Mouse (Mus musculus): ENCODE measurements around the gene Tmem258. TPM values are rescaled to one million over a fixed set of nuclear protein-coding genes. Genes with fewer than 3 reads are reported as not detected.

The Tmem258 gene
- polyA plus RNA-seq, 1 experiment from 2014 or later = 447 TPM

DNA sequence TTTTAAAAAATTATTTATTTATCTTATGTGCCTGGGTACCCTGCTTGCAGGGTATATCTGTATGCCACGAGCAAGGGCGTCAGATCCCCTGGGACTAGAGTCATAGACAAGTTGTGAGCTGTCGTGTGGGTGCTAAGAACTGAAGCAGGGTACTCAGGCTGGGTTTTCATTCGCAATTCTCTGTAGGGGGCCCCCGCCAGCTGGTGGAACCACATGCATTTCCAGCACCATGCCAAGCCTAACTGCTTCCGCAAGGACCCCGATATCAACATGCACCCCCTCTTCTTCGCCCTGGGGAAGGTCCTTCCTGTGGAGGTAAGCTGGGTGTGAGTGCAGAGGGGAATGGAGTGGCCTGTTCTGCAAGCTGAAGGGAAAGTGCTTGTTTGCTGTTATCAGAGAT lies 17.2 kb upstream of the Tmem258 start:
- Histone ChIP-seq H3K27ac (peak overlapping the region; percentile 19; the same call in 1 of the 2 replicates), H3K36me3 (ENCODE audit: poor library complexity, severe bottlenecking) (peaks cover 67% of the 10 kb centered on the region), H3K4me2 (no peak overlapping the region), H3K4me1 (peaks cover 53% of the 10 kb centered on the region), H3K9me3 (replicated peaks) (no peaks in the 10 kb centered on the region), H3K4me3 (no peak overlapping the region), H3K9ac (0 out of 2 replicates have a peak overlapping the region, but pooled peaks have one; percentile 9), H3K27me3 (no peaks in the 10 kb centered on the region)
- WGBS = 92% methylated on average over 8 of the region's 8 CpGs
- ATAC-seq = no peak

- H3K4me3 ChIP-seq = no peak overlapping the region
- no peaks in the 10 kb centered on the region for H3K9me3 ChIP-seq (replicated peaks)
- WGBS = 63% methylated on average over 10 of the region's 10 CpGs
- H3K27me3 ChIP-seq = no peaks in the 10 kb centered on the region
- ATAC-seq = peak; percentile 54
- peaks cover 49% of the 10 kb centered on the region for H3K4me1 ChIP-seq
- peak overlapping the region; percentile 59 for H3K27ac ChIP-seq
- H3K36me3 ChIP-seq (ENCODE audit: poor library complexity, severe bottlenecking) = peaks cover 84% of the 10 kb centered on the region
- H3K4me2 ChIP-seq = no peak overlapping the region
- H3K9ac ChIP-seq = no peak overlapping the region
Observed at GRCm38 (mm10) chr19:10188281-10188811, 15.5 kb upstream of the Tmem258 start.

DNA sequence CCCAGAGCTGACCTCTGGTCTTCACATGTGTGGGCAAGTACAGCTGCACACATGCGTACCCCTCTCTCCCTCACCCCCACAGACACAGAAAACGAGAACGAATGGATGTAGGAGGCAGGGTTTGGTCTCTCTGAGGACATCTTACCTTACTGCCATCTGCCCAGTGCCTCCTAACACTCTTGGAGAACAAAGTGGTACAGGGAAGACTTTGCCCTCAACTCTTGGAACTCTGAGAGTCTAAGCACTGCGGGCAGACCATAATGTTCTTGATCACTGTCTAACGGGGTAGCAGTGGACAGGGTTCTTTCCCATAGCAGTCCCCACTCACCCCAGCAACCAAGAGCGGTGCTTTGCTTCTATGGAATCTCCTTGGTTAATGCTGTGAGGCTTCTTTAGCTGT lies 14.8 kb upstream of the Tmem258 start:
- peaks cover 90% of the 10 kb centered on the region for H3K36me3 ChIP-seq (ENCODE audit: poor library complexity, severe bottlenecking)

GRCm38 (mm10) chr19:10189940-10190339 lies 13.9 kb upstream of the Tmem258 start:
- Histone ChIP-seq H3K4me3 (no peak overlapping the region), H3K36me3 (ENCODE audit: poor library complexity, severe bottlenecking) (peaks cover 99% of the 10 kb centered on the region), H3K9me3 (replicated peaks) (no peaks in the 10 kb centered on the region), H3K4me2 (no peak overlapping the region), H3K4me1 (peaks cover 39% of the 10 kb centered on the region), H3K27ac (no peak overlapping the region), H3K9ac (no peak overlapping the region), H3K27me3 (no peaks in the 10 kb centered on the region)
- WGBS = 92% methylated on average over 8 of the region's 8 CpGs
- no peak for ATAC-seq

More for the DNA sequence above, 14.8 kb upstream of the Tmem258 start:
- no peak overlapping the region for H3K9ac ChIP-seq
- no peaks in the 10 kb centered on the region for H3K27me3 ChIP-seq
- H3K27ac ChIP-seq = peak overlapping the region; percentile 59
- no peak overlapping the region for H3K4me3 ChIP-seq
- H3K4me2 ChIP-seq = no peak overlapping the region
- WGBS = 94% methylated on average over 6 of the region's 6 CpGs
- ATAC-seq = no peak
- H3K4me1 ChIP-seq = peaks cover 48% of the 10 kb centered on the region
- no peaks in the 10 kb centered on the region for H3K9me3 ChIP-seq (replicated peaks)

GRCm38 (mm10) chr19:10190796-10191195 lies 13.0 kb upstream of the Tmem258 start:
- Histone ChIP-seq H3K27ac (no peak overlapping the region), H3K9ac (no peak overlapping the region), H3K4me2 (no peak overlapping the region), H3K4me3 (no peak overlapping the region), H3K27me3 (no peaks in the 10 kb centered on the region), H3K4me1 (peaks cover 30% of the 10 kb centered on the region), H3K9me3 (replicated peaks) (no peaks in the 10 kb centered on the region), H3K36me3 (ENCODE audit: poor library complexity, severe bottlenecking) (peaks cover 99% of the 10 kb centered on the region)
- ATAC-seq = no peak; the same call in 1 of the 2 replicates
- WGBS = 55% methylated on average over 2 of the region's 2 CpGs

- WGBS = 81% methylated on average over 7 of the region's 7 CpGs
- ATAC-seq = no peak
Observed at GRCm38 (mm10) chr19:10191326-10191725, 12.5 kb upstream of the Tmem258 start.

DNA sequence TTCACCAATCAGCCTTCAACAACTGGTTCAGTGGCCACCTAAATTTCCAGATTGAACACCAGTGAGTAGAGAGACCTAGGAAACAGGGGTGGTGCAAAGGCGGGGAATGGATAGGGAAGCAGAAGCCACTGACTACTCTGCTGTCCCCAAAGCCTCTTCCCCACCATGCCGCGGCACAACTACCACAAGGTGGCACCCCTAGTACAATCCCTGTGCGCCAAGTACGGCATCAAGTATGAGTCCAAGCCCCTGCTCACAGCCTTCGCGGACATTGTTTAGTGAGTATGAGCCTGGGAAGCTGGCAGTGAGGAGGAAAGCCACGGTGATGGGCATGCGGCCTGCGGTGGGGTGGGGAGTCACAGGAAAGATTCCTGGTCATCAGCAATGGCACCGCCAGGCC lies 9.5 kb upstream of the Tmem258 start:
- Histone ChIP-seq H3K9me3 (replicated peaks) (no peaks in the 10 kb centered on the region), H3K27me3 (no peaks in the 10 kb centered on the region), H3K36me3 (ENCODE audit: poor library complexity, severe bottlenecking) (peaks cover 82% of the 10 kb centered on the region), H3K27ac (0 out of 2 replicates have a peak overlapping the region, but pooled peaks have one; percentile 10), H3K4me1 (no peaks in the 10 kb centered on the region), H3K9ac (no peak overlapping the region), H3K4me3 (no peak overlapping the region), H3K4me2 (no peak overlapping the region)
- no peak for ATAC-seq
- 84% methylated on average over 11 of the region's 11 CpGs for WGBS

More at GRCm38 (mm10) chr19:10191326-10191725, 12.5 kb upstream of the Tmem258 start:
- Histone ChIP-seq H3K36me3 (ENCODE audit: poor library complexity, severe bottlenecking) (peaks cover 99% of the 10 kb centered on the region), H3K9me3 (replicated peaks) (no peaks in the 10 kb centered on the region), H3K4me1 (peaks cover 25% of the 10 kb centered on the region), H3K9ac (no peak overlapping the region), H3K4me2 (no peak overlapping the region), H3K27me3 (no peaks in the 10 kb centered on the region), H3K27ac (no peak overlapping the region), H3K4me3 (no peak overlapping the region)

DNA sequence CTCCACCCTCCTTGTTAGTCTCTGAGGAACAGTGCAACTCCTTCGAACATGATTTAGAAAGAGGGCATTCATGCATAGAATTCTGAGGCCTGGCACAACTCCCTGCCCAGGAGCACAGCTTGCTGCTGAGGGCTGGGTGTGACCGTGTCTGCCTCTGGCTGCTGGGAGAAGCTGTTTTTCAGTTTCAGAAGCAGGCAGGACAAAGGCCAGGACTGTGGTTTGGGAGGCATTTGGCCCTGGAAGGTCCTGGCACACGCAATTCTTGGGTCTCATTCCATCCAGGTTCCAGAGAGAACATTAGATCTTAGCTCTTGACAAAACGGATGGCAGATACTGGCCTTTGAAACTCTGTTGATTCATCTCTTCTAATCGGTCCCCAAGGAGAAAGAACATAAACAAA lies 8.6 kb upstream of the Tmem258 start:
- Histone ChIP-seq H3K9ac (no peak overlapping the region), H3K36me3 (ENCODE audit: poor library complexity, severe bottlenecking) (peaks cover 82% of the 10 kb centered on the region), H3K4me3 (no peak overlapping the region), H3K4me1 (no peaks in the 10 kb centered on the region), H3K27ac (no peak overlapping the region), H3K9me3 (replicated peaks) (no peaks in the 10 kb centered on the region), H3K27me3 (no peaks in the 10 kb centered on the region), H3K4me2 (no peak overlapping the region)
- 76% methylated on average over 5 of the region's 5 CpGs for WGBS
- no peak for ATAC-seq

GRCm38 (mm10) chr19:10197130-10197529 lies 6.7 kb upstream of the Tmem258 start:
- peaks cover 79% of the 10 kb centered on the region for H3K36me3 ChIP-seq (ENCODE audit: poor library complexity, severe bottlenecking)
- no peak for ATAC-seq

GRCm38 (mm10) chr19:10198286-10198685 lies 5.5 kb upstream of the Tmem258 start:
- Histone ChIP-seq H3K9me3 (replicated peaks) (no peaks in the 10 kb centered on the region), H3K9ac (no peak overlapping the region), H3K4me3 (no peak overlapping the region), H3K4me1 (peaks cover 18% of the 10 kb centered on the region), H3K4me2 (no peak overlapping the region), H3K27ac (peak overlapping the region; percentile 8; the same call in 1 of the 2 replicates), H3K36me3 (ENCODE audit: poor library complexity, severe bottlenecking) (peaks cover 67% of the 10 kb centered on the region), H3K27me3 (no peaks in the 10 kb centered on the region)
- no peak for ATAC-seq
- WGBS = 77% methylated on average over 2 of the region's 2 CpGs

More at GRCm38 (mm10) chr19:10197130-10197529, 6.7 kb upstream of the Tmem258 start:
- WGBS = 89% methylated on average over 4 of the region's 4 CpGs
- Histone ChIP-seq H3K27ac (no peak overlapping the region; the same call in 1 of the 2 replicates), H3K4me2 (no peak overlapping the region), H3K27me3 (no peaks in the 10 kb centered on the region), H3K4me1 (peaks cover 8% of the 10 kb centered on the region; the same call in 1 of the 2 replicates), H3K4me3 (no peak overlapping the region), H3K9me3 (replicated peaks) (no peaks in the 10 kb centered on the region), H3K9ac (no peak overlapping the region)

DNA sequence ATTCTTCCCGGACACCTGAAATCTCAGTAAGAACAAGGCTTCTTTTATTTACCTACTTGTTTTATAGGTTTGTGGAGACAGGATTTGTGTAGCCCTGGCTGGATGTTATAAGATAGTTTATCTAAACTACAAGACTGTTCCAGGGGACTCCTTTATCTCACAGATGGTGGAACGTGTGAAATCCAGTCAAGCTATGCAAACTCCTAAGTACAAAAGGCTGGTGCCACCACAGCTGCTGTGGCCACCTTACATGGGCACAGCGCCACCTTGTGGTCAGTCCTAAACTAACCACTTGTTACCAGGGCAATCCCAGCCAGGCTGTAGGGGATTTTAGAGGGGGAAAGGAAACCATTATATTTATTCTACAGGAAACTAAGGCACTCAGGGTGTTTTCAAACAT lies 5.1 kb upstream of the Tmem258 start:
- Histone ChIP-seq H3K9me3 (replicated peaks) (no peaks in the 10 kb centered on the region), H3K9ac (no peak overlapping the region), H3K27ac (no peak overlapping the region; the same call in 1 of the 2 replicates), H3K4me2 (no peak overlapping the region), H3K4me3 (no peak overlapping the region), H3K36me3 (ENCODE audit: poor library complexity, severe bottlenecking) (peaks cover 63% of the 10 kb centered on the region), H3K27me3 (no peaks in the 10 kb centered on the region), H3K4me1 (peaks cover 19% of the 10 kb centered on the region)
- WGBS = 28% methylated on average over 3 of the region's 3 CpGs
- peak; percentile 52 for ATAC-seq

- Histone ChIP-seq H3K4me3 (peak overlapping the region; percentile 91), H3K9ac (peak overlapping the region; percentile 91), H3K4me2 (peak overlapping the region; percentile 80), H3K27ac (peak overlapping the region; percentile 75), H3K27me3 (no peaks in the 10 kb centered on the region), H3K4me1 (peaks cover 28% of the 10 kb centered on the region), H3K36me3 (ENCODE audit: poor library complexity, severe bottlenecking) (peaks cover 49% of the 10 kb centered on the region), H3K9me3 (replicated peaks) (no peaks in the 10 kb centered on the region)
- 3% methylated on average over 23 of the region's 23 CpGs for WGBS
- ATAC-seq = peak; percentile 68
Observed at GRCm38 (mm10) chr19:10203146-10203847, 517 bp upstream of the Tmem258 start.
